Mouse (Mus musculus) cortical plate, adult 2 months (tissue): ENCODE data around the gene Armc2.

Experiments used
- CTCF ChIP-seq: fragments of 200-500 bp; IDR thresholded peaks from 2 replicates; pipeline ENCODE4 v1.5.1; 2011; ENCODE audit warnings: mild to moderate bottlenecking, control low read depth, low read length; ENCODE audit not compliant: insufficient read depth; ENCODE audit errors: extremely low read depth
- POLR2A ChIP-seq: fragments of 200-500 bp; IDR thresholded peaks from 2 replicates; pipeline ENCODE4 v1.6.1; 2011; ENCODE audit warnings: mild to moderate bottlenecking, low read length, control low read depth; ENCODE audit not compliant: insufficient read depth; ENCODE audit errors: extremely low read depth

GRCm38 (mm10) chr10:41879675-41880074, 138.6 kb downstream of the Armc2 start:
- TF ChIP-seq CTCF (no peak), POLR2A (no peak)
